Mouse (Mus musculus) heart, adult 18-20 months (tissue): Measurements from ENCODE around the gene Chrng. TPM values are rescaled to one million over a fixed set of nuclear protein-coding genes. Genes with fewer than 3 reads are reported as not detected.

ENCODE experiments used
- DNase-seq, 2 experiments: peaks; one replicate each; pipeline ENCODE4 v3.0.0; 2021 to 2022; ENCODE audit warnings: mixed read lengths in 1 of 2
- long read RNA-seq, 2 experiments: library from polyadenylated mRNA; stranded (forward); transcript quantifications; one replicate each; pipeline ENCODE4 v2.0.0; 2021
- total RNA-seq, 2 experiments: library from RNA; stranded (reverse); gene quantifications; 2 replicates each; pipeline ENCODE4 v1.2.3; 2021

The Chrng gene
- total RNA-seq, result not detected
- long read RNA-seq, experiment 1, result 0 reads
- long read RNA-seq, experiment 2, result 0 reads

GRCm38 (mm10) chr1:87204465-87204864 is at the start of gene Chrng:
Gene Chrng, plus strand, starts transcription at chr1:87204657.
- DNase-seq, result no peak

GRCm38 (mm10) chr1:87155531-87156198 is 48.8 kb upstream of the Chrng start:
- no peak for DNase-seq

- no peak for DNase-seq
Measured at GRCm38 (mm10) chr1:87156199-87156587, 48.3 kb upstream of the Chrng start, which contains the start of gene Ecel1. Gene Ecel1, minus strand, starts transcription at chr1:87156521.

GRCm38 (mm10) chr1:87159396-87159795 is 45.1 kb upstream of the Chrng start:
- DNase-seq, result no peak

GRCm38 (mm10) chr1:87164164-87164795 is 40.2 kb upstream of the Chrng start:
- no peak for DNase-seq

- DNase-seq, result no peak
Measured at GRCm38 (mm10) chr1:87164796-87165184, 39.7 kb upstream of the Chrng start.

GRCm38 (mm10) chr1:87170458-87170857 is 34.0 kb upstream of the Chrng start:
- no peak for DNase-seq

- no peak for DNase-seq
Measured at GRCm38 (mm10) chr1:87171312-87171711, 33.1 kb upstream of the Chrng start.

- no peak for DNase-seq
Measured at GRCm38 (mm10) chr1:87172316-87172715, 32.1 kb upstream of the Chrng start.

GRCm38 (mm10) chr1:87174006-87174955 is 30.2 kb upstream of the Chrng start:
- peak; percentile 47 to 72 for DNase-seq

- peak; percentile 39 to 46 for DNase-seq
Measured at GRCm38 (mm10) chr1:87175852-87176292, 28.6 kb upstream of the Chrng start.

GRCm38 (mm10) chr1:87180896-87181295 is 23.6 kb upstream of the Chrng start:
- DNase-seq, result no peak

GRCm38 (mm10) chr1:87183013-87183412 is 21.4 kb upstream of the Chrng start, which contains the start of gene Prss56:
Gene Prss56, plus strand, starts transcription at chr1:87183313.
- DNase-seq, result no peak

GRCm38 (mm10) chr1:87183998-87184750 is 20.3 kb upstream of the Chrng start:
- DNase-seq, result no peak

- DNase-seq, result peak; percentile 65 to 80
Measured at GRCm38 (mm10) chr1:87184751-87185139, 19.7 kb upstream of the Chrng start.

- no peak for DNase-seq
Measured at GRCm38 (mm10) chr1:87185526-87185925, 18.9 kb upstream of the Chrng start.

- peak in 1 of 2 experiments; percentile 19 for DNase-seq
Measured at GRCm38 (mm10) chr1:87186261-87187036, 18.0 kb upstream of the Chrng start.

- peak; percentile 60 to 84 for DNase-seq
Measured at GRCm38 (mm10) chr1:87187037-87187355, 17.5 kb upstream of the Chrng start.

- DNase-seq, result no peak
Measured at GRCm38 (mm10) chr1:87190429-87190828, 14.0 kb upstream of the Chrng start, which contains the start of gene Chrnd. Gene Chrnd, plus strand, starts transcription at chr1:87190607.

- DNase-seq, result no peak
Measured at GRCm38 (mm10) chr1:87197296-87197695, 7.2 kb upstream of the Chrng start.
